Mouse (Mus musculus) E14TG2a.4 (cell line): ENCODE measurements at regions not wholly inside any gene's neighbourhood (a gene's known extent, or its start where the extent isn't known, plus 50 kb on each side); places are given as distances from the start of the nearest gene placed in this dataset.

Experiments
- CTCF ChIP-seq: conservative IDR thresholded peaks from 2 replicates; pipeline ENCODE4 v1.5.1; 2014; ENCODE audit warnings: low read length
- NANOG ChIP-seq: IDR thresholded peaks from 2 replicates; pipeline ENCODE4 v1.6.1; 2014; ENCODE audit warnings: borderline replicate concordance, low read length, mixed read lengths
- POU5F1 ChIP-seq: IDR thresholded peaks from 2 replicates; pipeline ENCODE4 v1.6.1; 2014; ENCODE audit warnings: low read length, borderline replicate concordance

GRCm38 (mm10) chr2:23926921-23927320 lies 122.3 kb downstream of the Hnmt start:
- TF ChIP-seq CTCF = no peak
- no peak for TF ChIP-seq NANOG
- TF ChIP-seq POU5F1 = no peak
